Mouse (Mus musculus) splenic B cell, adult 2 months (primary cell): ENCODE measurements around the gene Cer1.

Source experiments
- DNase-seq: peaks from one replicate; pipeline ENCODE4 v3.0.0-alpha.2; 2011; ENCODE audit warnings: low read depth, low spot score
- H3K27me3 ChIP-seq: 2 replicates; pipeline ENCODE4 v1.6.1; 2012; ENCODE audit warnings: mild to moderate bottlenecking, low read length, moderate library complexity, mixed read lengths; ENCODE audit not compliant: control insufficient read depth, poor library complexity, insufficient read depth, severe bottlenecking
- H3K36me3 ChIP-seq: 2 replicates; pipeline ENCODE4 v1.6.1; 2012; ENCODE audit warnings: mild to moderate bottlenecking, low read length, moderate library complexity, mixed read lengths; ENCODE audit not compliant: control insufficient read depth, poor library complexity, insufficient read depth, severe bottlenecking

Cer1 gene

DNA sequence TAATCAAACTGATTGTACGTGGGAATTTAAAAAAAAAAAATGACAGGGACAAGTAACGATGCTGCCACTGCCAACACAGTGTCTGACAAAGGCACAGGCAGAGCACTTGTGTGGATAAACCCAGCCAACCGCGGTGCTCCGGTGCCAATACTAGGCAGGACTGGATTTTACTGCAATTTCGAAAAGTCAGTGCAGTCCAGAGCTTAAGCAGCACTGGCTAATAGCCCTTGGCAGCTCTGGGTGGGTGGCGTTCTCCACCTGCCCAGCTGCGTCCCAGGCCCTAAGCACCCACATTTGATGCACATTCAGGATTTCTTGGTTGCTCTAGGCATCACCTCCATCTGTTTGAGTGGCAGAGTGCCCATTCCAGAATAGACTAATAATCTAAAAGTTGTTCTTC is 21.6 kb downstream of the Cer1 start:
- H3K27me3 ChIP-seq, result no peaks in the 10 kb centered on the region
- H3K36me3 ChIP-seq, result no peaks in the 10 kb centered on the region
- DNase-seq, result no peak

DNA sequence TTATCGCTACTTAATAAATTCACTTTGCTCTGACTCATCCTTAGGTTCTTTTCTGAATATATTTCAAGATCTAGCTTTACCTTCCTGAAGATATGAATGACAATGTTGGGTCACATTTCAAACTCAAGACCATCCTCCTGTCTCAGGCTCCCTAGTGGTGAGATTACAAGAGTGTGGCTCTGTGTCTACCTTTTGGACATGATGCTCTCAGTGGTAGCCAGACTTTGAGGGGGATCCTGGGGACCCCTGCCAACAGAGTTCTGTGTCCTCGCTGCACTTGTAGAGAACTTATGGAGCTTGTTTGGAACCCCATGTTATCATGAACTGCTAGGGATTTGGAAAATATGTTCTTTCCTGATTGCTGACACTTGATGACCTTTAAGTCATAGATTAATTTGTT is 23.5 kb downstream of the Cer1 start:
- Histone ChIP-seq H3K36me3 (no peaks in the 10 kb centered on the region), H3K27me3 (no peaks in the 10 kb centered on the region)
- DNase-seq, result no peak

DNA sequence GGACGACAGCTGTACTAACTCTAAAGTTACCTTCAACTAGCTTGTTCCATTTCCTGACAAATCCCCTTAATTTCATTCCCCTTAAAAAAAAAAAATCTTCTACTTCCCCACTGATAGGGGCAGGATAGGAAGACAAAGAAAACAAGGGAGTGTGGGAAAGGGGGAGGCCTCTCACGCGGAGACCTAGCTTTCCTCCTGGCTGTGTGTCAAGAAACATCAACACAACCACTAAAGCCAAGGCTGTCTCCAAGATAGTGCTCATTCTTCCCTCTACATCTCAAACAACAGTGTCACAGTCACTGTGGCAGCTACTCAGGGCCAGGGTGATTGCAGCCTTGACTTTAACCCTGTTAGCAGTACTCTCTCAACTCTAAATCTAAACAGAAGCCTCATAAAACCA is 24.4 kb downstream of the Cer1 start:
- Histone ChIP-seq H3K36me3 (no peaks in the 10 kb centered on the region), H3K27me3 (no peaks in the 10 kb centered on the region)
- no peak for DNase-seq

DNA sequence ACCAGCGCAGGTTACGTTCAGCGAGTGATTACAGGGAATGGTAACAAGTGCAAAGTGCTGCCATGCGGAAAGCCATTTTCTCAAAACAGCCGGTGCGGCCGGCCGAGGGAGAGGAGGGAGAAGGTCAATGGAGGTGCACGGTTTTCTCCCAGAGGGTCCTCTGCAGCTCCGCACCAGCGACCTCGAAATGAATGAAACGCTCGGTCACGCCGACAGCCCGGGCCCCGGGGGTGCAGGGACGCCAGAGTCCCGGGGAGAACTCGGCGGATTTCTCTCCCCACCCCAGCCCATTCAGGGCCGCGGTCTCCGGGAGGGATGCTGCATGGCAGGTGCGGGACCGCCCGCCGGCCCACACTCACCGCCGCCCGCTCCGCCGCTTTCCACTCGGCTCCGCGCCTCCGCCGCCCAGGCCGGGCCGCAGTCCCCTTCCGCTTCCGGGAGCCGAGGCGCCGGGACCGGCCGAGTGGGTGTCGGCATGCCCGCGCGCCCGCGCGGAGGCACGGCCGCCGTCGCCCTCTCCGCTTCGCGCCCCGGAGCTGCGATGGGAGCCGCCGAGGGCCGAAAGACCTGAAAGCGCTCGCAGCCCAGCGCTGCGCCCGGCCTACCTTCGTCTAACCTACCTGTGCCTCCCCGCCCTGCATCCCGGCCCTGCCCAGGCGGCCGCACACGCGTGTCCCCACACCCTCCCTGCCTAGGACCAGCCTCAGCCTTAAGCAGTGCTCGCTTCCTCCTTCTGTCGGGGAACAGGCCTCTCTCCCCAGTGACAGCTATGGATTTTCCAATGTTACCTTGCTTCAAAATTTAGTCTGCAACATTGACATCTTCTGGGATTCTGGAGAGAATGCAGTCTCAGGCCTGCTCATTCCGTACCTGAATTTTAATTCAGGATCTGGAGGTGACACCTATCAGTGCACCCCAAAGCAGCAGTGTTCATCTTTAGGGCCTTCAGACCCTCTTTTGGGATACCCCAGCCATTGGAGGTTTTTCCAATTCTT is 25.5 kb downstream of the Cer1 start, which contains the start of gene Zdhhc21:
Zdhhc21 (minus strand) TSS at position 828 of the 995 bp plus-strand sequence.
- peak; percentile 69 for DNase-seq
- Histone ChIP-seq H3K27me3 (no peaks in the 10 kb centered on the region), H3K36me3 (no peaks in the 10 kb centered on the region)

DNA sequence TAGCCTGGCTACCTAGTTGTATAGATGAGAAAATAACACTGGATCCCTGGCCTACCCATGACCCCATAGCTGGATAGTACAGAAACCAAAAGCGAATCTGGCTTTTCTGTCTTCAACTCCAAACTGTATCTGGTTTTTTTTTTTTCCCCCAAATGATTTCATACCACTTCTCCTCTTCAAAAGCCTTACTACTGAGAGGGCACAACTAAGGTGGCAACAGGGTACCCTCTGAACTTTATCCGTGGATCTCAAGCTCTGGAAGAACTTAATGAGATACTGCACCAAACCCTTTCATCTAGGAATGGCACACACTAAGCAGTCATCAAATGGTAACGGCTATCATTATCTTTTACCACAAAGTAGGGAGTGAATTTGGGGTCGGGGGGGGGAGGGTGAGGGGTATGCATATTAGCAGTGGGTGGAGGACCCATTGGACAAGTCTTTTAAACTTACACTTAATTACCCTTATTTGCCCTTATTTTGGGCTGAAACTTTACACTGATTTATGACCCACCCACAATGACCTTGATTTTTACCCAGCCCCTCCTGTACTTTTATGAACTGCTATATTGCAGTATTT is 26.4 kb downstream of the Cer1 start:
- no peaks in the 10 kb centered on the region for H3K27me3 ChIP-seq
- H3K36me3 ChIP-seq, result no peaks in the 10 kb centered on the region
- DNase-seq, result peak; percentile 18

DNA sequence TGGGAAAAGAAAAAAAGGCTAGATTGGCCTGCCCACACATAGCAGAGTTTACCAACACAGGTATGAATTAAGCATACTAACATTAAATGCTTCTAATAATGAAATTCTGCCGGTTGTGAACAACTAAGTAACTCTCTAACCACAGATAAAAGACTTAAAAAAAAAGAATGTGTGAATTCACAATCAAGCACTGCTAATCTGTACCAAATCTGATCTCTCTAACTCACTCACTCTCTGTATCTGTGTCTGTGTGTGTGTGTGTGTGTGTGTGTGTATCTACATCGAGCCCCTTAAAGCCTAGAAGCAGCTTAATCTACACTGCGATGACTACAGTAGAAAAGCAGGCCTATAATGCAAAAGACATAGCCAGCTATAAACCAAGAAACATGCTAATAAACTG is 28.0 kb downstream of the Cer1 start:
- H3K27me3 ChIP-seq, result no peaks in the 10 kb centered on the region
- DNase-seq, result no peak

DNA sequence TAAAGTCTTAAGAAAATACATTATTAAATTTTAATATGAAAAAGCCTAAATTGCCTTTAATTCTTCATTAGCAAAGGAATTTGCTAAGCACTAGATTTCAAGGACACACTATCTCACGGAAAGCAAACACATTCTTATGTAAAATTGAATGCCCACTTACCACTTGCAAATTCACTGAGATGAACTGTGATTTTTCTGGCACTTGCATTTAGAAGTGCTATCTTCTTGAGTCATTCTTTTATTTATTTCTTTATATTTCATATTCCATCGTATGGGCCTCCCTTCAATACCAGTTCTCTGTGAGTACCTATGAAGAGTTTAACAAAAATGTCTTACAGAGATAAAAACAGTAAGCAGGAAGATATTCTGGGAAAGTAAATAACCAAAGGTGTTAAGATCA is 31.1 kb downstream of the Cer1 start:
- Histone ChIP-seq H3K27me3 (no peaks in the 10 kb centered on the region), H3K36me3 (no peaks in the 10 kb centered on the region)
- no peak for DNase-seq

More for the DNA sequence above, 28.0 kb downstream of the Cer1 start:
- H3K36me3 ChIP-seq, result no peaks in the 10 kb centered on the region

DNA sequence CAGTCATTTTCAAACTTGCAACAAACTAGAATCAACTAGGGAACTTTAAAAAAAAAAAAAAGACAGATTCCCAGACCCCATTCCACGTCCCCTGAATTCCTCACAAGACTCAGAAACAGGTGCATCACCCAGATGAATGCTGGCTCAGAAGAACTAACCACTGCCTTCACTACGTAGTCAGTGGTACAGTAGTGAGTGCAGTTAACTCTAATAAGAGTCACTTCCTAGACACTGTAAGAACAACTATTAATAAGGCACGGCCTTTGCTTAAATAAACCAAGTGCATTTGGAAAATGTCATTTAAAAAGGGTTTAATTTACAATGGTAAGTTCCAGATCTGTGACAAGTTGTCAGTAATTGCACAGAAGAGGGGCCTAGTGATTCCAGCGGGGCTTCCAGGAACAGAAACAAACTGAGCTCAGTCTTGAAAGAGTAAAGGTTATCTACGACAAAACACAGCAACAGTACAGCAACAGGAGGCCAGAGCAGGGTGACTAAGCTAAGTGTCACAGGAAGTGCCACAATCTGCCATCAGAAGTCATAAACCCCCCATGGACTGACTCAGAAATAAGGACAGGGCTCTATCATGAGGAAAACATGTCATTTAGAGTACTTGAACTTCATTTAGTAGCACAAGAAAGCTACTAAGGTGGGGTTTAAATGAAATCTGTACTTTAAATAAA is 36.3 kb downstream of the Cer1 start:
- no peak for DNase-seq

DNA sequence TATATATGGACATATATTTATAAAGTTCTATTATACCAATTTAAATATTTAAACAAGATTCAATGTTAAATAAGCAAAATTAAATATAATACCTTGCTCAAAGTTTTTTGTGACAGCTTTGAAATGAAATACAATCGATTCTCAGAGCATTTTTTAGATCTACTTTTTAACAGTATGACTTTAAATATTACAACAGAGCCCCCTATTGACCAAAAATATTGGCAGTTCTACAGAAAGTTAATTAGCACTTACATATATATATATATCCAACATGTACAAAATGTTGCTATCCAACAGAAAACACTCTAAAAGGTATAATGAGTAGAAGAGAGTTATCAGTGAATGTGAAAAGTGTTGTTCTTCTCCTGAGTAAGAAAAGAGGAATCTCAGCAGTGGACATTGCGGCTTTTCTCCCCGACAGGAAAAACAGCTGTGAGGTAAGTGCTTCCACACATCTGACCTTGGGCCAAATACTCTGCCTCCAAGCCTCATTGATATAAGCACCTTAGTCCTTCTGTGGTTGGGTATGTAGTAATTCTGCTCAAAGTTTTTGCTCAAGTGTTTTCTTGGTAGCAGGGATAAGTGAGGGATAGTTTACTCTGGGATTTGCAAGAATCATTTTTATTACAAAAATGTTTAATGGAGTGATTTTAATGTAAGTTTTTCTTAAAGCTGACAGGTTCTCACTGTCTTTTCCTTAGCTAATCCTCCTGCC is 47.3 kb downstream of the Cer1 start:
- DNase-seq, result peak; percentile 13
- 0 out of 2 replicates have a peak, but pooled peaks cover 2% of the 10 kb centered on the region for H3K36me3 ChIP-seq
- H3K27me3 ChIP-seq, result no peaks in the 10 kb centered on the region

More for the DNA sequence above, 36.3 kb downstream of the Cer1 start:
- H3K27me3 ChIP-seq, result no peaks in the 10 kb centered on the region
- peaks cover 4% of the 10 kb centered on the region; the same call in 1 of the 2 replicates for H3K36me3 ChIP-seq
